Mouse (Mus musculus) small intestine, adult 2 months (tissue): Measurements from ENCODE around the gene Pik3c2b.

Experiments used
- CTCF ChIP-seq: fragments of 200-500 bp; IDR thresholded peaks from 2 replicates; pipeline ENCODE4 v1.5.1; 2012; ENCODE audit warnings: low read depth, mild to moderate bottlenecking, control low read depth, inconsistent platforms, low read length, moderate library complexity, mixed read lengths; ENCODE audit not compliant: insufficient replicate concordance, insufficient read length; ENCODE audit errors: extremely low read depth
- POLR2A ChIP-seq: fragments of 200-500 bp; IDR thresholded peaks from 2 replicates; pipeline ENCODE4 v1.6.1; 2012; ENCODE audit warnings: low read depth, mild to moderate bottlenecking, control low read depth, inconsistent platforms, low read length, moderate library complexity

DNA sequence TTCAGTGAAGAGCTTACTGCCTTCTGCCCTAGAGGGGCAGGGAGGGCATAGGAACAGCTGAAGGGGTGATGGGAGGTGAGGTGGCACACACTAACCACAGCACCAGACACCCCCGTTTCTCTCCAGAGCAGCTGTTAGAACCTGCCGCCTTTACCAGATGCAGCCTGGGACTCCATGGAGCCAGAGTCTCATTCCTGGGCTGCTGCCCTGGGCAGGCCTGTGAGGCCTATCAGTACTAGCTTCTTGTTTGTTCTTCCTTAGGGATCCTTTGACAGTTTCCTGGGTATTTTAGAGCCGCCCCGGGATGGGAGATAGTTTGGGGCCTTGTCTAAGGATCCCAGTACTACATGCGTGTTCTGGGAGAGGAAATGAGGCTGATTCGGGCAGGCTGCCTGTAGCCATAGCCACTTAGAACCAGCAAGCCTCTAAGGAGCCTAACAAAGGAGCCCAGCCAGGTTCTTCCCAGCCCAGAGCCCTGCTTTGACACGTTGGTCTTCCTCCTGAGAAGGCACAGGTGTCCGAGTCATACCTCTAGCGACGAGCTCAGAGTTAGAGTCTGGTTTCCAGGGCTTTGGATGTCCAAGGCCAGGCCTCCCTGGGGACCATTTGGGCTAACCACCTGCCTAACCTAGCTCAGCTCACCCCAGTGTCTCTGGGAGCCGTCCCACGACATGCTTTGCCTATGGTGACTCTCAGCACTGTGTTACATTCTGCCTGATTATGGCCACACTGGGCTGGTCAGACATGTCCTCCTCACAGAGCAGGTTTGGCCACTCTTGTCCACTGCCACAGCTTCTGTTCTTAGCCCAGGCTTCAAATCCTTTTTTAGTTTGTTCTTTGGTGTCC is 24.0 kb downstream of the Pik3c2b start:
- no peak for TF ChIP-seq CTCF
- TF ChIP-seq POLR2A = no peak
